Mouse (Mus musculus): ENCODE data around the gene Acss1.

GRCm38 (mm10) chr2:150595411-150596190, 72.7 kb downstream of the Acss1 start:
- TF ChIP-seq CTCF (IDR thresholded peaks at IDR 0.05; ENCODE audit: insufficient read depth, low read depth, low read length) = no peak
- no peak for TF ChIP-seq POLR2A (IDR thresholded peaks at IDR 0.05; ENCODE audit: insufficient read depth, low read depth, low read length)

Measured in olfactory bulb, adult 2 months (tissue).